ENCODE assay signal across 11 mouse cellular contexts in the genomic region with DNA sequence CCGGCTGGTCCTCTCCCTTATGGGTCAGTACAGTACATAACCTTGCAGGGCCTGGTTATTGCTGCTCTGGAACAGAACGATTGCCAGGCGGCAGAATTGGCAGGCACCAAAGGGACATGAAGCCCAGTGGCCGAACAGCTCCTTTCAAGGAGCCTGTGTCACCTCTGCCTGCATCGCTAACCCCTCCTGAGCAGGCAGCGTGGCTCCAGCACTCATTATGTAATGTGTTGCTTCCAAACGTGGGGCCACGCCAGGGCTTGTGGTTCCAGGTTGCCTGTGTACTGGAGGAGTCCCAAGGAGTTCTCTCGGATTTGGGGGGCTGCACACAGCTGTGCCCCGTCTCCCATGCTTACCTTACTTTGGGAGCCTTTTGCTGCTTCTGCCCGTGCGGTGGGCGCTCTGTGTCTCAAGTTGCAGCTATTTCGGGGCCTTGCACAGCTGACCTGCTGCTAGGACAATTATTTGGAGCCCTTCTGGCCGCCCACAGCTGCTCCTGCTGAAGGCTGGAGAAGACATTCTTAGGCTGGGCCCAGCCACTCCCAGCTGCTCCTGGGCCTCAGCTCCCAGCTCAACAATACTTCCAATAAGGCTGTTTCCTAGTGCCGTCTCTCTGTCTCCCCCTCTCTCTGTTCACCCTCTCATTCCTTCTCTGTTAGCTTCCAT.
A peak's percentile ranks its signal among the peaks of the same experiment; 100 is the strongest.
DNase-seq lines count a peak whose midpoint lies in the region; ATAC-seq and TF ChIP-seq lines count a peak whose summit lies in the region.
"Had no signal": no experiment of that assay in that cellular context is flagged by ENCODE, and none has a peak within 500 bp of the region (broad histone marks: within the 10 kb centered on the region; RNA-seq: fewer than 3 reads in every experiment).

No protein-coding gene starts in this region.

- peaks cover 61% of the 10 kb centered on the region for H3K4me1 ChIP-seq in E14TG2a.4 (replicated peaks; ENCODE audit: low read depth, low read length)
- peaks cover 2% of the 10 kb centered on the region for H3K4me1 ChIP-seq in lung, adult 2 months (ENCODE audit: control insufficient read depth, insufficient read depth, low read length)

- H3K27me3 ChIP-seq in E14TG2a.4 (ENCODE audit: insufficient read depth, low read length) = peaks cover 32% of the 10 kb centered on the region

- no peak for TF ChIP-seq POLR2A in lung, adult 2 months (IDR thresholded peaks at IDR 0.05; ENCODE audit: borderline replicate concordance, extremely low read depth, low read depth, low read length)

- no peaks in the 10 kb centered on the region for H3K9me3 ChIP-seq in E14TG2a.4 (ENCODE audit: low read length)

- peaks cover 16% of the 10 kb centered on the region for H3K36me3 ChIP-seq in E14TG2a.4 (ENCODE audit: insufficient read depth, low read length)

- no peak for TF ChIP-seq CTCF in E14TG2a.4 (conservative IDR thresholded peaks at IDR 0.05; ENCODE audit: low read length)
- no peak for TF ChIP-seq CTCF in lung, adult 2 months (IDR thresholded peaks at IDR 0.05; ENCODE audit: insufficient read depth, low read length)

- DNase-seq in frontal cortex, adult 2 months (ENCODE audit: extremely low spot score in 1 of 2, low spot score in 1 of 2) = no peak
- peak; percentile 66 for DNase-seq in gastrocnemius, adult 18-20 months (ENCODE audit: low spot score)
- DNase-seq in kidney, postnatal 10 days = peak; percentile 21
- DNase-seq in lung, adult 2 months = no peak
- DNase-seq in left cerebral cortex, adult 9 months (ENCODE audit: low spot score in 2 of 2) = no peak
- DNase-seq: heart, postnatal 14 days had no signal

- peak; percentile 43; the same call in 1 of the 2 replicates for ATAC-seq in frontal cortex, adult (ENCODE audit: low TSS enrichment)
- no peak for ATAC-seq in megakaryocyte progenitor cell, adult 5-6 weeks (replicated peaks; ENCODE audit: poor library complexity)

- WGBS in lung, adult 2 months = 75% methylated on average over 16 of the region's 16 CpGs

- peak overlapping the region; percentile 37; the same call in 1 of the 2 replicates for H3K4me3 ChIP-seq in E14TG2a.4 (replicated peaks; ENCODE audit: low read length)
- H3K4me3 ChIP-seq in lung, adult 2 months (replicated peaks; ENCODE audit: extremely low read depth, low read depth, low read length) = no peak overlapping the region
- H3K4me3 ChIP-seq: layer of hippocampus, adult 2 months; megakaryocyte, embryonic 14.5 days had no signal

Comparison
In these comparisons a context has a peak if more than half of its experiments do, and no peak if none do; other contexts are left out.
1. DNase-seq: peak in gastrocnemius, adult 18-20 months (single experiment) and kidney, postnatal 10 days (single experiment); none in frontal cortex, adult 2 months (0 of 2), lung, adult 2 months (single experiment) and left cerebral cortex, adult 9 months (0 of 2).